In genomic region chr5:92139191-92139590, GRCm38 (mm10) we compare ENCODE assay signal across 9 mouse cellular contexts. TPM values are rescaled to one million over a fixed set of nuclear protein-coding genes. Genes with fewer than 3 reads are reported as not detected.
DNase-seq lines count a peak whose midpoint lies in the region; ATAC-seq and TF ChIP-seq lines count a peak whose summit lies in the region.
"Had no signal": no experiment of that assay in that cellular context is flagged by ENCODE, and none has a peak within 500 bp of the region (broad histone marks: within the 10 kb centered on the region; RNA-seq: fewer than 3 reads in every experiment).

No protein-coding gene starts in this region.

- ATAC-seq in erythroblast, adult 5-6 weeks (replicated peaks; ENCODE audit: low FRiP score, poor library complexity, severe bottlenecking) = no peak
- no peak for ATAC-seq in heart, postnatal 0 days (ENCODE audit: insufficient read depth, low read depth)
- no peak for ATAC-seq in liver, postnatal 0 days

- no peak for TF ChIP-seq CTCF in heart, postnatal 0 days (IDR thresholded peaks at IDR 0.05; ENCODE audit: low read depth)
- no peak for TF ChIP-seq CTCF in liver, postnatal 0 days (IDR thresholded peaks at IDR 0.05; ENCODE audit: low read depth)

- 0 out of 2 replicates have a peak overlapping the region, but pooled peaks have one; percentile 12 for H3K9ac ChIP-seq in ES-E14 (ENCODE audit: insufficient read depth, low read depth, low read length, poor library complexity, severe bottlenecking)
- H3K9ac ChIP-seq in heart, postnatal 0 days (replicated peaks; ENCODE audit: low read depth, low read length) = peak overlapping the region; percentile 41
- H3K9ac ChIP-seq in liver, postnatal 0 days (replicated peaks) = peak overlapping the region; percentile 97

- H3K27me3 ChIP-seq in erythroblast, embryonic 14.5 days (ENCODE audit: control insufficient read depth) = no peaks in the 10 kb centered on the region; the same call in 1 of the 2 replicates
- no peaks in the 10 kb centered on the region for H3K27me3 ChIP-seq in heart, postnatal 0 days (ENCODE audit: control insufficient read depth, insufficient read depth, low read length)
- no peaks in the 10 kb centered on the region for H3K27me3 ChIP-seq in liver, postnatal 0 days (ENCODE audit: insufficient read depth, low read length)

- peaks cover 14% of the 10 kb centered on the region for H3K36me3 ChIP-seq in erythroblast, embryonic 14.5 days (ENCODE audit: control insufficient read depth)
- no peaks in the 10 kb centered on the region for H3K36me3 ChIP-seq in ES-E14 (ENCODE audit: control insufficient read depth, insufficient read depth, low read length, poor library complexity, severe bottlenecking)
- no peaks in the 10 kb centered on the region for H3K36me3 ChIP-seq in heart, postnatal 0 days (replicated peaks; ENCODE audit: control insufficient read depth, insufficient read depth, low read length)
- H3K36me3 ChIP-seq in liver, postnatal 0 days (replicated peaks; ENCODE audit: insufficient read depth, low read length) = no peaks in the 10 kb centered on the region

- in situ Hi-C loops in ES-E14 (cut with MboI; ENCODE audit: low sequenced_read_pairs in 2 of 2, unreplicated experiment in 2 of 2) = no loop called here

- peaks cover 62% of the 10 kb centered on the region for H3K4me1 ChIP-seq in erythroblast, embryonic 14.5 days (ENCODE audit: control insufficient read depth)
- peaks cover 2 to 8% of the 10 kb centered on the region in 2 experiments; a peak in 2 of 4 replicates for H3K4me1 ChIP-seq in ES-E14 (ENCODE audit: control insufficient read depth in 2 of 2, insufficient read depth in 2 of 2, low read length in 2 of 2, poor library complexity in 1 of 2)
- H3K4me1 ChIP-seq in heart, postnatal 0 days (ENCODE audit: control insufficient read depth, insufficient read depth) = peaks cover 31% of the 10 kb centered on the region
- peaks cover 29% of the 10 kb centered on the region for H3K4me1 ChIP-seq in liver, postnatal 0 days (ENCODE audit: insufficient read depth)

- TF ChIP-seq EP300 in heart, postnatal 0 days (IDR thresholded peaks at IDR 0.05; ENCODE audit: low read depth) = no peak
- TF ChIP-seq EP300 in liver, postnatal 0 days (IDR thresholded peaks at IDR 0.05; ENCODE audit: low read depth) = no peak

- peak overlapping the region; percentile 98 for H3K4me3 ChIP-seq in erythroblast, embryonic 14.5 days (replicated peaks)
- no peak overlapping the region for H3K4me3 ChIP-seq in ES-E14 (ENCODE audit: insufficient read depth in 1 of 2, low read depth in 1 of 2, low read length in 2 of 2, poor library complexity in 1 of 2, severe bottlenecking in 1 of 2)
- H3K4me3 ChIP-seq in heart, postnatal 0 days (ENCODE audit: low read depth, low read length) = peak overlapping the region; percentile 81
- H3K4me3 ChIP-seq in liver, postnatal 0 days (ENCODE audit: low read depth, low read length) = peak overlapping the region; percentile 95

- H3K4me2 ChIP-seq in heart, postnatal 0 days (ENCODE audit: low read depth, low read length) = peak overlapping the region; percentile 57
- H3K4me2 ChIP-seq in liver, postnatal 0 days (ENCODE audit: low read depth, low read length) = peak overlapping the region; percentile 97

- WGBS in heart, postnatal 0 days = 5% methylated on average over 1 of the region's 1 CpGs
- 52% methylated on average over 1 of the region's 1 CpGs for WGBS in liver, postnatal 0 days (ENCODE audit: insufficient replicate concordance)

- no peak for DNase-seq in ES-E14 (ENCODE audit: low read depth, low spot score)
- DNase-seq in heart, postnatal 0 days (ENCODE audit: low spot score) = no peak
- no peak for DNase-seq in liver, postnatal 0 days
- DNase-seq in right cerebral cortex, postnatal 4 days = no peak
- DNase-seq in cerebellum, adult 8-10 months = no peak
- DNase-seq in left cerebral cortex, postnatal 14 days (ENCODE audit: low spot score in 2 of 2) = no peak
- DNase-seq: kidney, adult 18-20 months had no signal

- intact Hi-C loops in left cerebral cortex, postnatal 14 days (cut with DNase I) = no loop called here

- H3K9me3 ChIP-seq in erythroblast, embryonic 14.5 days (ENCODE audit: control insufficient read depth, low read length) = no peaks in the 10 kb centered on the region
- H3K9me3 ChIP-seq in ES-E14 (ENCODE audit: control insufficient read depth, insufficient read depth, low read depth, low read length) = no peaks in the 10 kb centered on the region
- no peaks in the 10 kb centered on the region for H3K9me3 ChIP-seq in heart, postnatal 0 days (replicated peaks; ENCODE audit: control insufficient read depth, low read length)
- no peaks in the 10 kb centered on the region for H3K9me3 ChIP-seq in liver, postnatal 0 days (ENCODE audit: low read length)

- no peak overlapping the region for H3K27ac ChIP-seq in ES-E14 (ENCODE audit: insufficient read depth, low read depth, low read length, poor library complexity, severe bottlenecking)
- H3K27ac ChIP-seq in heart, postnatal 0 days (ENCODE audit: low read depth) = no peak overlapping the region
- no peak overlapping the region for H3K27ac ChIP-seq in liver, postnatal 0 days (ENCODE audit: low read depth)

TF ChIP-seq in ES-E14, 5 proteins besides CTCF, POLR2A, EP300 and RAD21:
- TF ChIP-seq MAFK (IDR thresholded peaks at IDR 0.05; ENCODE audit: insufficient read depth, low read depth, low read length) (no peak), CHD2 (IDR thresholded peaks at IDR 0.05; ENCODE audit: low read depth, low read length) (no peak), ZC3H11A (IDR thresholded peaks at IDR 0.05; ENCODE audit: borderline replicate concordance, low read depth, low read length) (no peak), HCFC1 (IDR thresholded peaks at IDR 0.05; ENCODE audit: borderline replicate concordance, insufficient read depth, low read length) (no peak), ZNF384 (IDR thresholded peaks at IDR 0.05; ENCODE audit: low read depth, low read length) (no peak)

RNA-seq across cellular contexts. Expression of gene Uso1, which starts 1.5 kb away (rescaled TPM):
- polyA plus RNA-seq in erythroblast, embryonic 14.5 days (2012) = 0.53 and 0.71 TPM in 2 replicates
- total RNA-seq in erythroblast, adult 5-6 weeks (2015; ENCODE audit: low replicate concordance) = 19.8 and 29.9 TPM in 2 replicates
- 20.4 and 34.8 TPM in 2 replicates for total RNA-seq in erythroblast, adult 5-6 weeks (2017; ENCODE audit: low replicate concordance)
- total RNA-seq in ES-E14 (2012; rRNA removed) = 40.7 and 51.6 TPM in 2 replicates
- total RNA-seq in heart, postnatal 0 days (2014; rRNA removed; ENCODE audit: low replicate concordance) = 10.8 and 12.1 TPM in 2 replicates
- 24.9 and 25.5 TPM in 2 replicates for polyA plus RNA-seq in heart, postnatal 0 days (2015; fragmentation: Nextera tagmentation; extraction: Ambion mirVana)
- polyA plus RNA-seq in liver, postnatal 0 days (2015; fragmentation: Nextera tagmentation; extraction: Ambion mirVana) = 22.0 and 22.2 TPM in 2 replicates
- 10 to 100 TPM; 65.8 to 66.1 TPM for total RNA-seq in left cerebral cortex, postnatal 14 days (2021)

RNA-seq across cellular contexts. Expression of gene G3bp2, which starts 55.7 kb away (rescaled TPM):
- 1.2 and 1.3 TPM in 2 replicates for polyA plus RNA-seq in erythroblast, embryonic 14.5 days (2012)
- 33.2 and 33.8 TPM in 2 replicates for total RNA-seq in erythroblast, adult 5-6 weeks (2015; ENCODE audit: low replicate concordance)
- 35.0 and 43.8 TPM in 2 replicates for total RNA-seq in erythroblast, adult 5-6 weeks (2017; ENCODE audit: low replicate concordance)
- total RNA-seq in ES-E14 (2012; rRNA removed) = 246 and 266 TPM in 2 replicates
- total RNA-seq in heart, postnatal 0 days (2014; rRNA removed; ENCODE audit: low replicate concordance) = 32.1 and 46.9 TPM in 2 replicates
- polyA plus RNA-seq in heart, postnatal 0 days (2015; fragmentation: Nextera tagmentation; extraction: Ambion mirVana) = 111 and 119 TPM in 2 replicates
- 46.7 and 50.1 TPM in 2 replicates for polyA plus RNA-seq in liver, postnatal 0 days (2015; fragmentation: Nextera tagmentation; extraction: Ambion mirVana)
- total RNA-seq in left cerebral cortex, postnatal 14 days (2021) = 100 to 1,000 TPM; 176 to 179 TPM

Comparison
In these comparisons a context has a peak if more than half of its experiments do, and no peak if none do; other contexts are left out.
1. H3K4me3 ChIP-seq: peak in erythroblast, embryonic 14.5 days (single experiment), heart, postnatal 0 days (single experiment) and liver, postnatal 0 days (single experiment); none in ES-E14 (0 of 2).
2. H3K9ac ChIP-seq: peak in every context shown above with its lines; median percentile 97 in liver, postnatal 0 days; 41 in heart, postnatal 0 days; 12 in ES-E14.